Mouse (Mus musculus): ENCODE data around the gene Col9a3. TPM values are rescaled to one million over a fixed set of nuclear protein-coding genes. Genes with fewer than 3 reads are reported as not detected.

Col9a3 gene
- total and polyA plus RNA-seq, 3 experiments: 0.15 to 0.56 TPM; not detected in 1

- TF ChIP-seq NRF1 (IDR thresholded peaks at IDR 0.05; ENCODE audit: insufficient read depth, low read depth, low read length, poor library complexity, severe bottlenecking): no peak
- TF ChIP-seq CTCF (IDR thresholded peaks at IDR 0.05 in 2 of 3, conservative IDR thresholded peaks at IDR 0.05 in 1 of 3; ENCODE audit: control insufficient read depth in 1 of 3, insufficient read depth in 1 of 3, low read depth in 2 of 3, low read length in 3 of 3, poor library complexity in 1 of 3, severe bottlenecking in 1 of 3): no peak
These were observed 12.7 kb downstream of the Col9a3 start (continued) for GRCm38 (mm10) chr2:180610283-180610682.

- DNase-seq (ENCODE audit: low read depth, low spot score): no peak
- Histone ChIP-seq H3K79me2 (ENCODE audit: control insufficient read depth, insufficient read depth, low read length, poor library complexity) (no peaks in the 10 kb centered on the region), H3K4me1 (ENCODE audit: control insufficient read depth in 1 of 2, insufficient read depth in 2 of 2, low read length in 2 of 2) (no peaks in the 10 kb centered on the region), H3K9ac (ENCODE audit: control insufficient read depth, low read depth, low read length, poor library complexity, severe bottlenecking) (no peak overlapping the region), H3K27ac (ENCODE audit: control insufficient read depth, low read depth, low read length) (no peak overlapping the region), H3K27me3 (ENCODE audit: control insufficient read depth in 1 of 2, insufficient read depth in 2 of 2, low read length in 2 of 2) (0 out of 4 replicates have a peak, but pooled peaks cover 0 to 3% of the 10 kb centered on the region in 2 experiments), H3K4me3 (ENCODE audit: control insufficient read depth in 1 of 2, insufficient read depth in 1 of 2, low read depth in 2 of 2, low read length in 2 of 2) (no peak overlapping the region), H3K9me3 (replicated peaks; ENCODE audit: insufficient read depth, low read length) (no peaks in the 10 kb centered on the region), H3K36me3 (ENCODE audit: control insufficient read depth in 1 of 2, insufficient read depth in 2 of 2, low read length in 2 of 2) (no peaks in the 10 kb centered on the region)
- TF ChIP-seq NELFE (IDR thresholded peaks at IDR 0.05; ENCODE audit: low read depth, low read length) (no peak), MYB (IDR thresholded peaks at IDR 0.05; ENCODE audit: low read depth, low read length) (no peak), NRF1 (IDR thresholded peaks at IDR 0.05; ENCODE audit: insufficient read depth, low read depth, low read length, poor library complexity, severe bottlenecking) (no peak), KAT2A (conservative IDR thresholded peaks at IDR 0.05; ENCODE audit: low read depth, low read length) (no peak), ZNF384 (IDR thresholded peaks at IDR 0.05; ENCODE audit: low read depth, low read length) (no peak), MEF2A (IDR thresholded peaks at IDR 0.05; ENCODE audit: extremely low read depth, insufficient replicate concordance, low read depth, low read length, poor library complexity, severe bottlenecking) (no peak), HCFC1 (IDR thresholded peaks at IDR 0.05; ENCODE audit: low read depth, low read length) (no peak), ZMIZ1 (IDR thresholded peaks at IDR 0.05; ENCODE audit: low read depth, low read length) (no peak), EP300 (IDR thresholded peaks at IDR 0.05; ENCODE audit: low read depth in 1 of 2, low read length in 2 of 2) (no peak), TBP (IDR thresholded peaks at IDR 0.05; ENCODE audit: low read depth, low read length) (no peak), ETS1 (IDR thresholded peaks at IDR 0.05; ENCODE audit: low read depth, low read length) (no peak), UBTF (IDR thresholded peaks at IDR 0.05; ENCODE audit: borderline replicate concordance, insufficient read depth, low read depth, low read length) (no peak), USF2 (IDR thresholded peaks at IDR 0.05; ENCODE audit: borderline replicate concordance in 1 of 2, insufficient read depth in 1 of 2, low read depth in 1 of 2, low read length in 2 of 2) (no peak), MYC (IDR thresholded peaks at IDR 0.05; ENCODE audit: low read depth, low read length) (no peak), MXI1 (IDR thresholded peaks at IDR 0.05; ENCODE audit: low read depth, low read length) (no peak), CHD2 (IDR thresholded peaks at IDR 0.05; ENCODE audit: low read length) (no peak)
These were observed 14.3 kb downstream of the Col9a3 start for GRCm38 (mm10) chr2:180611882-180612281.
